Mouse (Mus musculus): ENCODE results near the gene Bach2. TPM values are rescaled to one million over a fixed set of nuclear protein-coding genes. Genes with fewer than 3 reads are reported as not detected.

Gene Bach2
- polyA plus RNA-seq, 1 experiment from 2014 or later, result 16.4 TPM

GRCm38 (mm10) chr4:32409116-32409880 lies 170.7 kb downstream of the Bach2 start:
- ATAC-seq (ENCODE audit: insufficient number of reproducible peaks, low FRiP score, low TSS enrichment, low read depth), result no peak
- Histone ChIP-seq H3K27ac (replicated peaks; ENCODE audit: low read depth, low read length) (no peak overlapping the region), H3K36me3 (ENCODE audit: control insufficient read depth, insufficient read depth, low read length) (no peaks in the 10 kb centered on the region), H3K4me2 (ENCODE audit: low read depth, severe bottlenecking) (no peak overlapping the region), H3K9me3 (ENCODE audit: control insufficient read depth, low read length) (no peaks in the 10 kb centered on the region), H3K4me3 (ENCODE audit: low read depth, low read length) (no peak overlapping the region), H3K9ac (ENCODE audit: low read length) (no peak overlapping the region), H3K4me1 (ENCODE audit: control insufficient read depth, insufficient read depth, low read length) (no peaks in the 10 kb centered on the region), H3K27me3 (ENCODE audit: control insufficient read depth, insufficient read depth, low read length) (no peaks in the 10 kb centered on the region)
- no peak for DNase-seq (ENCODE audit: low spot score)
- 77% methylated on average over 9 of the region's 9 CpGs for WGBS

GRCm38 (mm10) chr4:32413063-32413462 lies 174.5 kb downstream of the Bach2 start:
- H3K27ac ChIP-seq (replicated peaks; ENCODE audit: low read depth, low read length), result no peak overlapping the region
- no peaks in the 10 kb centered on the region for H3K4me1 ChIP-seq (ENCODE audit: control insufficient read depth, insufficient read depth, low read length)
- H3K27me3 ChIP-seq (ENCODE audit: control insufficient read depth, insufficient read depth, low read length), result no peaks in the 10 kb centered on the region
- 65% methylated on average over 7 of the region's 7 CpGs for WGBS
- DNase-seq (ENCODE audit: low spot score) (no peak), ATAC-seq (ENCODE audit: insufficient number of reproducible peaks, low FRiP score, low TSS enrichment, low read depth) (no peak)
- H3K4me3 ChIP-seq (ENCODE audit: low read depth, low read length), result no peak overlapping the region
- H3K36me3 ChIP-seq (ENCODE audit: control insufficient read depth, insufficient read depth, low read length), result no peaks in the 10 kb centered on the region; the same call in 1 of the 2 replicates
- H3K4me2 ChIP-seq (ENCODE audit: low read depth, severe bottlenecking), result no peak overlapping the region
- no peak overlapping the region for H3K9ac ChIP-seq (ENCODE audit: low read length)
- no peaks in the 10 kb centered on the region for H3K9me3 ChIP-seq (ENCODE audit: control insufficient read depth, low read length)

- ATAC-seq (ENCODE audit: insufficient number of reproducible peaks, low FRiP score, low TSS enrichment, low read depth), result no peak
- DNase-seq (ENCODE audit: low spot score), result no peak
- WGBS, result 88% methylated on average over 9 of the region's 9 CpGs
- no peaks in the 10 kb centered on the region for H3K4me1 ChIP-seq (ENCODE audit: control insufficient read depth, insufficient read depth, low read length)
- no peaks in the 10 kb centered on the region for H3K9me3 ChIP-seq (ENCODE audit: control insufficient read depth, low read length)
- no peak overlapping the region for H3K4me3 ChIP-seq (ENCODE audit: low read depth, low read length)
- H3K9ac ChIP-seq (ENCODE audit: low read length), result no peak overlapping the region
- no peak overlapping the region for H3K27ac ChIP-seq (replicated peaks; ENCODE audit: low read depth, low read length)
- no peak overlapping the region for H3K4me2 ChIP-seq (ENCODE audit: low read depth, severe bottlenecking)
- no peaks in the 10 kb centered on the region; the same call in 1 of the 2 replicates for H3K36me3 ChIP-seq (ENCODE audit: control insufficient read depth, insufficient read depth, low read length)
- no peaks in the 10 kb centered on the region for H3K27me3 ChIP-seq (ENCODE audit: control insufficient read depth, insufficient read depth, low read length)
Observed at GRCm38 (mm10) chr4:32413505-32413904, 174.9 kb downstream of the Bach2 start.

GRCm38 (mm10) chr4:32414959-32415358 lies 176.4 kb downstream of the Bach2 start:
- ATAC-seq (ENCODE audit: insufficient number of reproducible peaks, low FRiP score, low TSS enrichment, low read depth) (no peak), DNase-seq (ENCODE audit: low spot score) (no peak)
- WGBS, result 82% methylated on average over 7 of the region's 7 CpGs
- Histone ChIP-seq H3K4me1 (ENCODE audit: control insufficient read depth, insufficient read depth, low read length) (no peaks in the 10 kb centered on the region), H3K27ac (replicated peaks; ENCODE audit: low read depth, low read length) (no peak overlapping the region), H3K36me3 (ENCODE audit: control insufficient read depth, insufficient read depth, low read length) (no peaks in the 10 kb centered on the region; the same call in 1 of the 2 replicates), H3K27me3 (ENCODE audit: control insufficient read depth, insufficient read depth, low read length) (no peaks in the 10 kb centered on the region), H3K4me3 (ENCODE audit: low read depth, low read length) (no peak overlapping the region), H3K9ac (ENCODE audit: low read length) (no peak overlapping the region), H3K4me2 (ENCODE audit: low read depth, severe bottlenecking) (no peak overlapping the region), H3K9me3 (ENCODE audit: control insufficient read depth, low read length) (no peaks in the 10 kb centered on the region)

GRCm38 (mm10) chr4:32417939-32418338 lies 179.3 kb downstream of the Bach2 start:
- H3K27me3 ChIP-seq (ENCODE audit: control insufficient read depth, insufficient read depth, low read length), result no peaks in the 10 kb centered on the region
- no peaks in the 10 kb centered on the region for H3K9me3 ChIP-seq (ENCODE audit: control insufficient read depth, low read length)
- no peak overlapping the region for H3K4me2 ChIP-seq (ENCODE audit: low read depth, severe bottlenecking)
- DNase-seq (ENCODE audit: low spot score), result no peak
- 84% methylated on average over 8 of the region's 8 CpGs for WGBS
- no peaks in the 10 kb centered on the region; the same call in 1 of the 2 replicates for H3K36me3 ChIP-seq (ENCODE audit: control insufficient read depth, insufficient read depth, low read length)
- no peak for ATAC-seq (ENCODE audit: insufficient number of reproducible peaks, low FRiP score, low TSS enrichment, low read depth)
- H3K4me1 ChIP-seq (ENCODE audit: control insufficient read depth, insufficient read depth, low read length), result no peaks in the 10 kb centered on the region
- H3K9ac ChIP-seq (ENCODE audit: low read length), result no peak overlapping the region
- H3K4me3 ChIP-seq (ENCODE audit: low read depth, low read length), result no peak overlapping the region
- H3K27ac ChIP-seq (replicated peaks; ENCODE audit: low read depth, low read length), result no peak overlapping the region

GRCm38 (mm10) chr4:32421570-32421969 lies 183.0 kb downstream of the Bach2 start:
- H3K4me1 ChIP-seq (ENCODE audit: control insufficient read depth, insufficient read depth, low read length), result no peaks in the 10 kb centered on the region
- no peak for ATAC-seq (ENCODE audit: insufficient number of reproducible peaks, low FRiP score, low TSS enrichment, low read depth)
- H3K27ac ChIP-seq (replicated peaks; ENCODE audit: low read depth, low read length), result no peak overlapping the region
- DNase-seq (ENCODE audit: low spot score), result no peak
- no peak overlapping the region for H3K9ac ChIP-seq (ENCODE audit: low read length)
- no peak overlapping the region for H3K4me3 ChIP-seq (ENCODE audit: low read depth, low read length)
- no peaks in the 10 kb centered on the region for H3K27me3 ChIP-seq (ENCODE audit: control insufficient read depth, insufficient read depth, low read length)
- H3K36me3 ChIP-seq (ENCODE audit: control insufficient read depth, insufficient read depth, low read length), result no peaks in the 10 kb centered on the region; the same call in 1 of the 2 replicates
- H3K9me3 ChIP-seq (ENCODE audit: control insufficient read depth, low read length), result no peaks in the 10 kb centered on the region
- WGBS, result 89% methylated on average over 8 of the region's 8 CpGs
- H3K4me2 ChIP-seq (ENCODE audit: low read depth, severe bottlenecking), result no peak overlapping the region

GRCm38 (mm10) chr4:32422427-32422826 lies 183.8 kb downstream of the Bach2 start:
- Histone ChIP-seq H3K27ac (replicated peaks; ENCODE audit: low read depth, low read length) (no peak overlapping the region), H3K9me3 (ENCODE audit: control insufficient read depth, low read length) (no peaks in the 10 kb centered on the region), H3K9ac (ENCODE audit: low read length) (no peak overlapping the region), H3K36me3 (ENCODE audit: control insufficient read depth, insufficient read depth, low read length) (no peaks in the 10 kb centered on the region; the same call in 1 of the 2 replicates), H3K4me2 (ENCODE audit: low read depth, severe bottlenecking) (no peak overlapping the region), H3K27me3 (ENCODE audit: control insufficient read depth, insufficient read depth, low read length) (no peaks in the 10 kb centered on the region), H3K4me1 (ENCODE audit: control insufficient read depth, insufficient read depth, low read length) (no peaks in the 10 kb centered on the region), H3K4me3 (ENCODE audit: low read depth, low read length) (no peak overlapping the region)
- no peak for ATAC-seq (ENCODE audit: insufficient number of reproducible peaks, low FRiP score, low TSS enrichment, low read depth)
- WGBS, result 92% methylated on average over 4 of the region's 4 CpGs
- no peak for DNase-seq (ENCODE audit: low spot score)

- no peaks in the 10 kb centered on the region for H3K4me1 ChIP-seq (ENCODE audit: control insufficient read depth, insufficient read depth, low read length)
- H3K36me3 ChIP-seq (ENCODE audit: control insufficient read depth, insufficient read depth, low read length), result no peaks in the 10 kb centered on the region
- no peak overlapping the region for H3K27ac ChIP-seq (replicated peaks; ENCODE audit: low read depth, low read length)
- 86% methylated on average over 5 of the region's 5 CpGs for WGBS
- H3K9ac ChIP-seq (ENCODE audit: low read length), result no peak overlapping the region
- H3K4me2 ChIP-seq (ENCODE audit: low read depth, severe bottlenecking), result no peak overlapping the region
- no peaks in the 10 kb centered on the region for H3K9me3 ChIP-seq (ENCODE audit: control insufficient read depth, low read length)
- DNase-seq (ENCODE audit: low spot score) (no peak), ATAC-seq (ENCODE audit: insufficient number of reproducible peaks, low FRiP score, low TSS enrichment, low read depth) (no peak)
- H3K27me3 ChIP-seq (ENCODE audit: control insufficient read depth, insufficient read depth, low read length), result no peaks in the 10 kb centered on the region
- H3K4me3 ChIP-seq (ENCODE audit: low read depth, low read length), result no peak overlapping the region
Observed at GRCm38 (mm10) chr4:32423667-32424066, 185.1 kb downstream of the Bach2 start.

GRCm38 (mm10) chr4:32424434-32424833 lies 185.8 kb downstream of the Bach2 start:
- H3K27me3 ChIP-seq (ENCODE audit: control insufficient read depth, insufficient read depth, low read length), result no peaks in the 10 kb centered on the region
- H3K4me2 ChIP-seq (ENCODE audit: low read depth, severe bottlenecking), result no peak overlapping the region
- 85% methylated on average over 7 of the region's 7 CpGs for WGBS
- DNase-seq (ENCODE audit: low spot score) (no peak), ATAC-seq (ENCODE audit: insufficient number of reproducible peaks, low FRiP score, low TSS enrichment, low read depth) (no peak)
- H3K9me3 ChIP-seq (ENCODE audit: control insufficient read depth, low read length), result no peaks in the 10 kb centered on the region
- no peak overlapping the region for H3K27ac ChIP-seq (replicated peaks; ENCODE audit: low read depth, low read length)
- no peak overlapping the region for H3K4me3 ChIP-seq (ENCODE audit: low read depth, low read length)
- no peaks in the 10 kb centered on the region for H3K36me3 ChIP-seq (ENCODE audit: control insufficient read depth, insufficient read depth, low read length)
- no peak overlapping the region for H3K9ac ChIP-seq (ENCODE audit: low read length)
- no peaks in the 10 kb centered on the region for H3K4me1 ChIP-seq (ENCODE audit: control insufficient read depth, insufficient read depth, low read length)
